Mouse (Mus musculus) inflammation-experienced regulatory T-cells, adult 16 weeks (primary cell): Measurements from ENCODE around the gene Mdm4. TPM values are rescaled to one million over a fixed set of nuclear protein-coding genes. Genes with fewer than 3 reads are reported as not detected.

Source experiments
- polyA plus RNA-seq: library from polyadenylated mRNA; unstranded; fragments of 100-300 nt; shearing (Covaris generic); gene quantifications from one replicate; pipeline ENCODE4 v1.2.1, GENCODE M21; 2017

Mdm4 gene
- 106 TPM for polyA plus RNA-seq

GRCm38 (mm10) chr1:133030461-133030860 is at the start of gene Mdm4:
Gene Mdm4, minus strand, starts transcription at chr1:133030561.

GRCm38 (mm10) chr1:133045011-133045860 is 14.9 kb upstream of the Mdm4 start, which contains the start of gene Pik3c2b:
Gene Pik3c2b, plus strand, starts transcription at chr1:133045667.

Other genes with a start within 250 kb of the Mdm4 start
- 0.11 TPM for gene Lrrn2, start 150.3 kb downstream of the Mdm4 start, polyA plus RNA-seq
- gene Pik3c2b, start 15.1 kb upstream of the Mdm4 start, polyA plus RNA-seq: 0.78 TPM
- gene Ppp1r15b, start 100.6 kb upstream of the Mdm4 start, polyA plus RNA-seq: 62.5 TPM
- 0.55 TPM for gene Plekha6, start 133.6 kb upstream of the Mdm4 start, polyA plus RNA-seq